Mouse (Mus musculus) liver, embryonic 11.5 days (tissue): ENCODE results near the gene Nxph3. TPM values are rescaled to one million over a fixed set of nuclear protein-coding genes. Genes with fewer than 3 reads are reported as not detected.
A peak's percentile ranks its signal among the peaks of the same experiment; 100 is the strongest.

Source experiments
- ATAC-seq: fragments of 200-750 bp; cut with Nextera tagmentation; replicated peaks from 2 replicates; pipeline ENCODE4 v1.8.0; 2017; ENCODE audit warnings: moderate number of reproducible peaks, mild to moderate bottlenecking, moderate TSS enrichment, moderate library complexity; ENCODE audit not compliant: low FRiP score
- DNase-seq: peaks from one replicate; pipeline ENCODE4 v3.0.0-alpha.2; 2017; ENCODE audit warnings: low spot score
- H3K27ac ChIP-seq: fragments of 300-500 bp; sonication (generic); 2 replicates; pipeline ENCODE4 v1.5.1; 2014; ENCODE audit warnings: mild to moderate bottlenecking, low read depth, low read length, control low read depth
- H3K27me3 ChIP-seq: fragments of 300-500 bp; sonication (generic); replicated peaks from 2 replicates; pipeline ENCODE4 v1.6.1; 2014; ENCODE audit warnings: low read length, mixed read lengths; ENCODE audit not compliant: control insufficient read depth, insufficient read depth
- H3K36me3 ChIP-seq: fragments of 300-500 bp; sonication (generic); 2 replicates; pipeline ENCODE4 v1.6.1; 2014; ENCODE audit warnings: mild to moderate bottlenecking, low read length, moderate library complexity, mixed read lengths; ENCODE audit not compliant: control insufficient read depth, insufficient read depth
- H3K4me1 ChIP-seq: fragments of 300-500 bp; sonication (generic); replicated peaks from 2 replicates; pipeline ENCODE4 v1.6.1; 2014; ENCODE audit warnings: low read length, mixed read lengths; ENCODE audit not compliant: control insufficient read depth, insufficient read depth
- H3K4me2 ChIP-seq: fragments of 300-500 bp; sonication (generic); 2 replicates; pipeline ENCODE4 v1.6.1; 2014; ENCODE audit warnings: mild to moderate bottlenecking, control low read depth, moderate library complexity
- H3K4me3 ChIP-seq: fragments of 300-500 bp; sonication (generic); 2 replicates; pipeline ENCODE4 v1.5.1; 2014; ENCODE audit warnings: low read depth, low read length, control low read depth
- H3K9ac ChIP-seq: fragments of 300-500 bp; sonication (generic); 2 replicates; pipeline ENCODE4 v1.6.1; 2014; ENCODE audit warnings: low read depth, low read length, control low read depth
- H3K9me3 ChIP-seq: fragments of 300-500 bp; sonication (generic); 2 replicates; pipeline ENCODE4 v1.6.1; 2016; ENCODE audit warnings: low read length, inconsistent platforms, mixed read lengths; ENCODE audit not compliant: control insufficient read depth
- WGBS: fragments of 180-500 bp; shearing (Covaris S2); extraction: QIAGEN DNeasy Blood & Tissue Kit; methylation state at CpG from one replicate; pipeline ENCODE4 v1.1.7; 2014; 5-methylcytosine and 5-hydroxymethylcytosine counted together
- polyA plus RNA-seq: library from polyadenylated mRNA; unstranded; fragments of >200 nt; fragmentation: Nextera tagmentation; extraction: Ambion mirVana; gene quantifications from 2 replicates; pipeline ENCODE4 v1.2.1, GENCODE M21; 2014

Gene Nxph3
- polyA plus RNA-seq, 1 experiment from 2014 or later, result 0.10 TPM

DNA sequence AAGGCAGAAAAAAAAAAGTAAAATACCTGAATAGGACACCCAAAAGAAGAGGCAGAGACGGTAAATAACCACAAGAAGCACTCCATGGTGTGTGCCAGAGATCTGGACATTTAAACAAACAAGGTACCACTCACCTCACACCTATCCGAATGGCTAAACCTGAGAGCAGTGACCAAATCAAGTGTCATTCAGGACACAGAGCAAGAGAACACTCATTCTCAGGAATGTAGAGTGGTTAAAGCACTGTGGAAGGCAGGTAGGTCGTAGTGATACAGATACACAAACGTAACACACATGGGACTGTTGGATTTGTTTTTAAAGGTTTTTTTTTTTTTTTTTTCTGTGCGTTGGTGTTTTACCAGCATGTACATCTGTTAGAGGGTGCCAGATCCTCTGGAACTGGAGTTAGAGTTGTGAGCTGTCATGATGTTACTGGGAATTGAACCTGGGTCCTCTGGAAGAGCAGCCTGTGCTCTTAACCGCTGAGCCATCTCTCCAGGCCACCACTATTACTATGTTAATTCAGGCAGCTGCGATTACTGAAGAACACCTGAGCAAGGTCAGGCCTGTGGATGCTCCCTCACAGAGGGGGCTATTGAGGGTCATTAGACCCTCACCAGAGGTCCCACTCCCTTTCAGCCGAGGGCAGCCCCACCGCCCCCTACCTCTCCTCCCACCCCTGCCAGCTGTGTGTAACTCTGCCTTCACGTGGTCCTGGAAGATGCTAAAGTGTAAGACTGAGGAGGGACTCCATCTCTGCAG is 31.8 kb upstream of the Nxph3 start:
- H3K27ac ChIP-seq, result no peak overlapping the region
- H3K4me1 ChIP-seq, result no peaks in the 10 kb centered on the region
- H3K27me3 ChIP-seq, result no peaks in the 10 kb centered on the region
- no peak overlapping the region for H3K9ac ChIP-seq
- H3K4me2 ChIP-seq, result no peak overlapping the region
- DNase-seq, result no peak
- ATAC-seq, result no peak
- H3K9me3 ChIP-seq, result no peaks in the 10 kb centered on the region
- 70% methylated on average over 10 of the region's 10 CpGs for WGBS
- H3K36me3 ChIP-seq, result no peaks in the 10 kb centered on the region
- H3K4me3 ChIP-seq, result no peak overlapping the region

DNA sequence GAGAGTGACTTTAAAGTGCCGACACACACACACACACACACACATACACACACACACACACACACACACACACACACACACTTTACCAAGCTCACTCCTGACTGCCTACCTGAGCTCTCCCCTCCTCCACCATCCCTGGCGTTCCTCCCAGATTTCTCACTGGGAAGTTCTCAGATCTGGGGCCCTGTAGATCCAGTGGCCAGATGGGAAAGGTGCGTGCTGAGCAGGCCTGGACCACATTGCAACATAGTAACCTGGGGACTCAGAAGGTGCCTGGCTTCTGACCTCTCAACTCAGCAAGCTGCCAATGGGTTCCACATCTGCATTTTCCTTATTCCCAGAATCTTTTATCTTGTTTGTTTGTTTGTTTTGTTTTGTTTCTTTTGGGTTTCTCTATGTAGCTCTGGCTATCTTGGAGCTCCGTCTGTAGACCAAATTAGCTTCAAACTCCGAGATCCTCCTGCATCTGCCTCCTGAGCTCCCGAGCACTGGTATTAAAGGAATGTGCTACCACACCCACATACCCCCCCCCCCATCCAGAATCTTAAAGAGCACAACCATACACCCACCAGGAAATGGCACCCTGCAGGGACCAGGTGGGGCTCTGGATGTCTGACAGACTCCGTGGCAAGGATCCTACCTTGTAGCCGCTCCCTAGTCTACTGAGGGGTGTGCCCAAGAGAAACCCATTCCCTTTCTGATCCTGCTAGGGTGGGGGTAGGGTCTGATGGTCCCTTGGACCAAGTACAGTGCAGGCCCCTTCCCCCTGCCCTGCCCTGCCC is 30.4 kb upstream of the Nxph3 start:
- Histone ChIP-seq H3K27ac (no peak overlapping the region), H3K36me3 (no peaks in the 10 kb centered on the region), H3K4me1 (peaks cover 4% of the 10 kb centered on the region; the same call in 1 of the 2 replicates), H3K9me3 (no peaks in the 10 kb centered on the region), H3K27me3 (peaks cover 7% of the 10 kb centered on the region; the same call in 1 of the 2 replicates), H3K4me3 (no peak overlapping the region), H3K4me2 (no peak overlapping the region), H3K9ac (no peak overlapping the region)
- ATAC-seq (no peak), DNase-seq (no peak)
- 76% methylated on average over 8 of the region's 8 CpGs for WGBS

DNA sequence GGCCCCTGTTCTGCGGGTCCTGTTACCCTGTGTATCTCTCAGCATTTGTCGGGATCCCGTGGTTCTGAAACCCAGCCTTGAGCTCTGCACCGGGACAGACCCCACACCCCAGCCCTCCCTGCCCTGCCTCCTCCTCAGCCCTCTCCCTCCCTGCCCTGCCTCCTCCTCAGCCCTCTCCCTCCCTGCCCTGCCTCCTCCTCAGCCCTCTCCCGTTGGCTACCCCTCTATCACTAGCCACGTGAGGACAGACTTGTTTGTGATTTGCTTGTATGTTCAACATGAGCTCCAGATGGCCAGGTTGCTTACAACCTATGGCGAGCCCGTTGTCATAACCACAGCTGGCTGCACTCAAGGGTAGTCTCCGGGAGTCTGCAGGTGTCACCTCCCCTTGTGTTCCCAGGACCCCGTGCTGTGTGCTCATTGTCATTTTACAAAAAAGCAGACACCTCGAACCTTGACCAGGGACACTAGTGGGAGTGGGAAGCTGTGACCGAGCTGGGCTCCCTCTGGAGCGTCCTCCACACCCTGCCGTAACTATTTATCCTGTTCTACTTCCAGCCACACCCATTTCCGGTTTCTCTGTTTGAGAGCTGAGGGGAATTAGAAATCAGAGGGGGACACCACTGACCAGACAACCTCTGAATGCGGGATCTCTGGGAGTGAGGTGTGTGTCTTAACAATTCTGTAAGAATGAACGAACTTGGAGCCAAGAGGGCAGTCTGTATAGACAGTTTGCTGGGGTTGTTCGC is 26.4 kb upstream of the Nxph3 start:
- peak overlapping the region; percentile 1; the same call in 1 of the 2 replicates for H3K4me2 ChIP-seq

DNA sequence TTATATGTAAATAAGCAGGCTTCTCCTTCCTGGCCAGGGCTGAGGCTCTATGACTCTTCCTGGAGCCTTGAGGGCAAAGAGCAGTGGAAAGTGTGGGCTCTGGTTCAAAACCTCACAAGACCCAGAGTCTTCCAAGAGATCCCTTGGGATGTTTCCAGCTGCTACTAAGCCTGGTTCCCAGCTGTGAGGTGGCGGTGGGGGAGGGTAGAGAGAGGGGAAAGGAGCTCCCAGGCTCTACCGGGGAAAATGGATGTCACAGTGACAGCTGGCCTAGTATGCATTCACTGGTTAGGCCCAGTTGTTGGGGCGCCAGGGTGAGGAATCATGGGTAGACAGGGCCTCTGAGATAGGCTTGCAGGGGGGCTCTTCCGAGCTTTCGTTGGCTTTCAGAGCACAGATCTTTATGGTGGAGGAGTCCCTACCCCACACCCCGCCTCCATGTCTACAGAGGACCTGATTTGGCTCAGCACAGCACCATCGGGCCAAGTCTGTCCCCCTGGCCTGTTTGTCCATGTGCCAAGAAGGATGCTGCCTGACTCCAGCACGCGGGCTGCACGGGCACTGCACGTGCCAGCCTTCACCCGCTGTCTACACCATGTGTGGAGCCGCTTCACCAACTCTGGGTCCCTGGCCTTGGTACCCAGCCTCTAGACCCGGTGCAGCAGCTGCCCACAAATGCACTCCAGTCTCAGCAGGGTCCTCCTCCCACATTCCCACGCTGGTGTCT is 24.2 kb upstream of the Nxph3 start:
- Histone ChIP-seq H3K9ac (no peak overlapping the region), H3K4me1 (peaks cover 4% of the 10 kb centered on the region; the same call in 1 of the 2 replicates), H3K9me3 (no peaks in the 10 kb centered on the region), H3K4me2 (no peak overlapping the region), H3K4me3 (no peak overlapping the region), H3K36me3 (no peaks in the 10 kb centered on the region), H3K27ac (no peak overlapping the region), H3K27me3 (peaks cover 17% of the 10 kb centered on the region)
- ATAC-seq (no peak), DNase-seq (no peak)
- WGBS, result 78% methylated on average over 15 of the region's 15 CpGs

More for the DNA sequence above, 26.4 kb upstream of the Nxph3 start:
- H3K9ac ChIP-seq, result no peak overlapping the region
- ATAC-seq (no peak), DNase-seq (no peak)
- 26% methylated on average over 18 of the region's 18 CpGs for WGBS
- H3K27me3 ChIP-seq, result peaks cover 9% of the 10 kb centered on the region; the same call in 1 of the 2 replicates
- H3K9me3 ChIP-seq, result no peaks in the 10 kb centered on the region
- H3K4me3 ChIP-seq, result no peak overlapping the region
- no peaks in the 10 kb centered on the region for H3K36me3 ChIP-seq
- peaks cover 4% of the 10 kb centered on the region; the same call in 1 of the 2 replicates for H3K4me1 ChIP-seq
- no peak overlapping the region for H3K27ac ChIP-seq

DNA sequence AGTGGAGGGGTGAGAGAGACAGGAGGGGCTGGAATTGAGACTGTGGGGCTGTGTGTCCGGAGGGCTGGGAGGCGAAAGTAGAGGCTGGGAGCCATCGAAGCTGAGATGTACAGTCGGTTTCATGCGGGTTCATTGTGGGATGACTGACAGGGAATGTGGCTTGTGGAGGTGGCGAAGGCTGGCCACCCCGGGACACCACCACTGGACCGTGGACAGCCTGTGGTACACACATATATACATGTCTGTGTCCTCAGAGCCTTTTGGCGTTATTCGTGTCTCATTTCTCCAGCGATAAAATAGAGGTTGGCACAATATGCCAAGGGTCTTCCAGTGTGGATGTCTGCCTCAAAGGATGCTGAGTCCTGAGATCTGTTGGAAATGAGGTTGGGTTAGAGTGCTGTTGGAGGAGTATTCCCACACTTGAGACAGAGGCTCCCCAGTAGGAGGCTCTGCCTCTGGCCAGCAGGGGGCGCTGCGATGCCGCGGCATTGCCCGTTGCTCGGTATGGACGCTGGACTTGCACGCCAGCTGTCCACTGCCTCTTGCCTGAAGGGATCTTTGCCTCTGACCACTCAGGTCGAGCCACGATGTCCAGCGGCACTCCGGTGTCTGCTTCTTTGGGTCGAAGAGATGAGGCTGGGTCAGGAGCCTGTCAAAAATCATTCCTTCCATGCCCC is 19.3 kb upstream of the Nxph3 start:
- H3K4me1 ChIP-seq, result no peaks in the 10 kb centered on the region
- ATAC-seq (peak; percentile 57; the same call in 1 of the 2 replicates), DNase-seq (peak; percentile 86)
- 0 out of 2 replicates have a peak overlapping the region, but pooled peaks have one; percentile 36 for H3K4me2 ChIP-seq
- H3K9ac ChIP-seq, result no peak overlapping the region
- 23% methylated on average over 24 of the region's 24 CpGs for WGBS
- peaks cover 14% of the 10 kb centered on the region for H3K27me3 ChIP-seq
- no peaks in the 10 kb centered on the region for H3K9me3 ChIP-seq
- no peaks in the 10 kb centered on the region for H3K36me3 ChIP-seq
- no peak overlapping the region for H3K4me3 ChIP-seq
- no peak overlapping the region for H3K27ac ChIP-seq

DNA sequence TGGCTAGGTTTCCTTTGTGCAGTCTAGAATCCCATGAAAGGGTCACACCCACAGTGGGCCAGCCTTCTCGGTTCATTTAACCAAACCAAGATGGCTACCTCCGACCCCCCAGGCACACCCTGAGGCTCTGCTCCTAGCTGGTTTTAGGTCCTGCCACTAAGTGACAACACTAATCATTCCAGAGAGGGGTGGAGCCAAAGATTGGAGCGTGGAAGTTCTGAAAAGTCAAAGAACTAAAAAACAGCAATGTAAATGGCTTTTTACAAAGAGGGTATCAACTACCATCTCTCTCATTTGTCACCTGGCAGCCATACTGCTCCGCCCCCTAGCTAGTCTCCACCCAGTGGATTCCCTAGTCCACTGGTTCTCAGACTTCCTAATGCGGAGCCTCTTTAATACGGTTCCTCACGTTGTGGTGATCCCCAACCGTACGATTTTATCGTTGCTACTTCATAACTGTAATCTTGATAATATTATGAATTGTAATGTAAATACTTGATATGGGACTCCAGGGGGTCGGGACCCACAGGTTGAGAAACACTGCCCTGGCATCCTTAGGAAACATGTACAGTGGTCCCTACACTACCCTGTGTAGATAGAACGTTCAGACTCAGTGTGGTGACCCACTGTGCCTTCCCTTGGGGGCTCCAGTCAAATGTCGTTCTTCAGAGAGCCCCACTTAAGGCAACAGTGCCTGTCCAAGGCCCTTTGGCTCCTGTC is 18.1 kb upstream of the Nxph3 start:
- WGBS, result 66% methylated on average over 13 of the region's 13 CpGs
- no peak for ATAC-seq
- Histone ChIP-seq H3K9ac (no peak overlapping the region), H3K27me3 (peaks cover 14% of the 10 kb centered on the region), H3K9me3 (no peaks in the 10 kb centered on the region), H3K4me1 (no peaks in the 10 kb centered on the region), H3K4me3 (no peak overlapping the region), H3K27ac (no peak overlapping the region), H3K4me2 (no peak overlapping the region), H3K36me3 (no peaks in the 10 kb centered on the region)
- DNase-seq, result no peak

DNA sequence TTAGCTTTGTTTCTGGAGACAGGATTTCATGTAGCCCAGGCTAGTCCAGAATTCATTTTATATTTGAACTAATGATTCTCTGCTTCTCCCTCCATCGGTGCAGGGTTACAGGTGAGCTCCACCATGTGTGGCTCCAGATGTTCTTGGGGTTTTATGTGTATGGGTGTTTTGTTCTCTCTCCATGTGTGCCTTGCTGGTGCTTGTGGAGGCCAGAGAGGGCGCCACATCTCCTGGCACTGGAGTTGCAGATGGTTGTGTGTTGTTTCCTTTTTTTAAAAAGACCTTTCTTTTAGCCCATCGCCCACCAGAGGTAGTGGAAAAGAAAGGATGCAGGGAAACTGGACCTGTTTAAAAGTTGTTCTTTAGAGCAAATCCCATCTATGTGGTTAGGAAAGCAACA is 13.9 kb upstream of the Nxph3 start:
- DNase-seq (no peak), ATAC-seq (no peak)
- 82% methylated on average over 3 of the region's 3 CpGs for WGBS
- Histone ChIP-seq H3K9me3 (no peaks in the 10 kb centered on the region), H3K36me3 (no peaks in the 10 kb centered on the region), H3K4me3 (no peak overlapping the region), H3K27ac (no peak overlapping the region), H3K4me1 (no peaks in the 10 kb centered on the region), H3K9ac (no peak overlapping the region), H3K27me3 (peaks cover 11% of the 10 kb centered on the region), H3K4me2 (no peak overlapping the region)
